Mouse (Mus musculus) retina, postnatal 1 day (tissue): ENCODE measurements at regions not wholly inside any gene's neighbourhood (a gene's known extent, or its start where the extent isn't known, plus 50 kb on each side); places are given as distances from the start of the nearest gene placed in this dataset.

ENCODE experiments used
- DNase-seq: peaks from one replicate; pipeline ENCODE4 v3.0.0-alpha.2; 2012

GRCm38 (mm10) chr14:111971857-111972256, 297.0 kb downstream of the Slitrk5 start:
- no peak for DNase-seq

- DNase-seq, result peak; percentile 86
Observed at GRCm38 (mm10) chr14:111995809-111996458, 321.0 kb downstream of the Slitrk5 start.

GRCm38 (mm10) chr14:112002146-112002545, 327.2 kb downstream of the Slitrk5 start:
- peak; percentile 67 for DNase-seq

- DNase-seq, result peak; percentile 51
Observed at GRCm38 (mm10) chr14:112002881-112003280, 328.0 kb downstream of the Slitrk5 start.

GRCm38 (mm10) chr14:112008651-112009050, 333.8 kb downstream of the Slitrk5 start:
- DNase-seq, result no peak

GRCm38 (mm10) chr14:112029331-112029730, 354.4 kb downstream of the Slitrk5 start:
- DNase-seq, result no peak

GRCm38 (mm10) chr14:112075071-112075470, 400.2 kb downstream of the Slitrk5 start:
- no peak for DNase-seq
